Mouse (Mus musculus) small intestine, adult 2 months (tissue): ENCODE results near the gene Apobec3.

Experiments used
- CTCF ChIP-seq: fragments of 200-500 bp; IDR thresholded peaks from 2 replicates; pipeline ENCODE4 v1.5.1; 2012; ENCODE audit warnings: low read depth, mild to moderate bottlenecking, control low read depth, inconsistent platforms, low read length, moderate library complexity, mixed read lengths; ENCODE audit not compliant: insufficient replicate concordance, insufficient read length; ENCODE audit errors: extremely low read depth
- POLR2A ChIP-seq: fragments of 200-500 bp; IDR thresholded peaks from 2 replicates; pipeline ENCODE4 v1.6.1; 2012; ENCODE audit warnings: low read depth, mild to moderate bottlenecking, control low read depth, inconsistent platforms, low read length, moderate library complexity

- TF ChIP-seq POLR2A (no peak), CTCF (no peak)
Observed at GRCm38 (mm10) chr15:79905211-79905610, 13.8 kb downstream of the Apobec3 start.
